Mouse (Mus musculus) CH12F3 (cell line): ENCODE data around the gene Abat.

Source experiments
- in situ Hi-C: fragments of 300-500 bp; cut with MboI; formaldehyde crosslinking; loops from 2 replicates; pipeline ENCODE4 v1.14.3; 2020; ENCODE audit warnings: low sequenced_read_pairs

The Abat gene

GRCm38 (mm10) chr16:8668386-8668785 lies 155.2 kb downstream of the Abat start:
- in situ Hi-C loops: no loop called here

DNA sequence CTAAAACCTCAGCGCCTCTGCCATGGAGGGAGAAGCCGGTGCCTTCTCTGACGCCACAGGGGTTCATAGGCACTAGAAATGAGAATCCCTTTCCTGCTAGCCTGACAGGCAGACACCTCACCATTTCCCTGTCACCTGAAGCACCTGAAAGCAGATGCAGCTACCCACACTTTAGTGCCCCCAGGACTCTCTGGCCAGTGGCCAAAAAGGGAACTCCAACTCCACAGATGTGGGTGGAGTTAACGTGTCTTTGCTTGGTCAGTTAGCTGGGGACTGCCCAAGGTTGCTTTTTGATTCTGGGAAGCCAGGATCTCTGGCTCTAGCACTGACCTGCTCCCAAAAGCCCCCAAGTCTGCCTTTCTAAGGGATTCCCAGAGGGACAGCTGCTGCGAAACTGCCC lies 156.2 kb downstream of the Abat start:
- in situ Hi-C loops: no loop called here

DNA sequence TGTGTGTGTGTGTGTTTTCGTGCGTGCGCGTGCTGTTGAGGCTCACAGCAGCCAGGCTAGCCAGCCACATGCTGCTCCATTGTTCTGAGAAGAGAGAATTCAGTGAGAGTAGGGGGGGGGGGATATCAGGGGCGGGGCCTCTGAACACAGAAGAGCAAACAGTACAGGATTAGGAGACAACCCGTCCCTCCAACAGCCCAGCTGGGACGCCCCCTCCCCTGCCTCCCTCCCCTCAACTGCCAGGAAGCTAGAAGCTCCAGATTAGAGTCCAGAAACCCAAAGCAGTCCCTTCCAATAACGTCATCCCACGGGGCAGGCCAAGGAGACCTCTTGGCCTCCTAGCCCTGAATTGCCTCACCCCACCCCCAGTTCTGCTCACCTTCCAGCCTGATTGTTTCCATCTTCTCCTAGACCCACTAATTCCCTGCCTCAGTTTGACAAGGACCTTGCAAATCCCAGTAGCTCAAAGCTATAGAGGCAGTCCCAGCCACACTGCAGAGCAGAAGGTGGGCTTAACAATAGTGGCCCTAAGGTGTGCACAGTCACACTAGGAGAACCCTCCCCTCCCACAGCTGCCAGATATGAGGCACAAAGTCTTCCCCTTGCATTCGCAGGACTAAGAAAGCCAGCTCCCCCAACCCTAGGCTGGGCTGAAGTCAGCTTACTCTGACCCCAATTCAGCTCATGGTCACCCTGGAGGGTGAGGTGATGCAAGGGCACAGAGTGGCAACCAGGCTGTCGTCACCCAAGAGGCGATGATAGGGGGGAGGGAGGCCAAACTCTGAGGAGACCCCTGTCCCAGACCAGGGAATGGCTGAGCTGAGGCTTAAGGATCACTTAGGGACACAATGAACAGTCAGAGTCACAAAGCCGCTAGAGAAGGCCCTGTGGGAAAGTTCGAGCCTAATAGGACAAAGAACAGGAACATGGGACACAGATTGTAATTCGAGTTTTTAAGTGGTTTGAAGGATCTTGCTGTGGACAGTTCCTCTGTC lies 157.1 kb downstream of the Abat start:
- in situ Hi-C loops: no loop called here
